Mouse (Mus musculus) olfactory bulb, adult 2 months (tissue): ENCODE data around the gene Gm15517.

ENCODE experiments used
- CTCF ChIP-seq: fragments of 200-500 bp; IDR thresholded peaks from 2 replicates; pipeline ENCODE4 v1.5.1; 2012; ENCODE audit warnings: low read depth, mild to moderate bottlenecking, low read length, moderate library complexity; ENCODE audit not compliant: insufficient read depth
- POLR2A ChIP-seq: fragments of 200-500 bp; IDR thresholded peaks from 2 replicates; pipeline ENCODE4 v1.6.1; 2012; ENCODE audit warnings: mild to moderate bottlenecking, low read depth, low read length, moderate library complexity; ENCODE audit not compliant: insufficient read depth

DNA sequence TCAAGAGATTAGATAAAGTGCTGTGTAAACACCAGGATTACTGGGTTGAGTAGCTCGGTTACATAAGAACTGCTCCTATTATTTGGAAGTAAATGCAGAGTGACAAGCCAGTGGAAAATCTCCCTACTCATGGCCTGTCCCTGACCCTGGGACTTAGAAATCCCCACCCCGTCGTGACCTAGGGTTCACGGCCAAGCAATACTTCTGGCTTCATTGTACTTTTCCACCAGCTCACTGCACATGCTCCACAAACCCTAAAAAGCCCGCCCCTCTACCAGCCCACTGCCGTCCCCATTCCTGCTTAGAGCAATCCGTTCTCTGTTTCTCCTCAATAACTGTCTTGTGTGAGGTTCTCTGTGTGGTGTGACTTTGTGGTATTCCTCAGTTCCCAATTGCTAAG lies 26.5 kb downstream of the Gm15517 start:
- TF ChIP-seq CTCF (no peak), POLR2A (no peak)
